Mouse (Mus musculus) adrenal gland, postnatal 4 days (tissue): ENCODE measurements around the gene Ermap. TPM values are rescaled to one million over a fixed set of nuclear protein-coding genes. Genes with fewer than 3 reads are reported as not detected.

ENCODE experiments used
- DNase-seq, 2 experiments: peaks; one replicate each; pipeline ENCODE4 v3.0.0; 2021 to 2022; ENCODE audit warnings: low spot score in 2 of 2, mixed read lengths in 2 of 2
- long read RNA-seq, 2 experiments: library from polyadenylated mRNA; stranded (forward); transcript quantifications; one replicate each; pipeline ENCODE4 v2.0.0; 2021
- total RNA-seq, 2 experiments: library from RNA; stranded (reverse); gene quantifications; 2 replicates each; pipeline ENCODE4 v1.2.3; 2021

Ermap gene
- 10 to 100 TPM in 1 of 2 experiments, 1 to 10 TPM in 1; 6.9 to 13.1 TPM for total RNA-seq
- long read RNA-seq, experiment 1, partial matches to known transcripts, result 0 of 2 reads
- long read RNA-seq, experiment 1, other reads (novel, unspliced or antisense), result 2 of 2 reads
- long read RNA-seq, experiment 2, full-length matches to known transcripts, result 2 of 4 reads
- long read RNA-seq, experiment 2, partial matches to known transcripts, result 1 of 4 reads
- long read RNA-seq, experiment 2, other reads (novel, unspliced or antisense), result 1 of 4 reads

GRCm38 (mm10) chr4:119189864-119190263 is at the start of gene Ermap:
Ermap (minus strand) TSS chr4:119190011.
- no peak for DNase-seq

DNA sequence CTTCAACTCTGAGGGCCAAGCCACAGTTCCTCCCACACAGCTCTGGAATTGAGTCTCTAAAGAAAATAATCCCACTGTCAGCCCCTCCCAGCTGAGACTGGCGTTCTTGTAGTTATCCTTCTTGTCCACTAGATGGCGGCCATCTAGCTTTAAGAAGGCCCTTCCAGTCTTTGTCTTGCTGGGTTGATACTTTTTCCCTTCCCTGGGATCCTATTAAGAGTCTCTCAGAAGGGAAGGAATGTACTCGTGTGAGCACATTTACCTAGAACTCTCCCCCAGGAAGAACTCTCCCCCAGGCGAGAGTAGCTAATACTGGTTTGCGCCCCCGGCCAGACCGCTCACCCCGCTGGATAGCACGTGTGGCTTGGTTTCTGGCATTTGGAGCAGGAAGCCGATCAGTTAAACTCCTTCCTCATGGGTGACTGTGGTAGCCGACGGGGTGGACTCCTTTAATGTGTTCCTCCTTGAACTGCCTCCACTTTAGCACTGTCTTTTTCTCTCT is 49.4 kb upstream of the Ermap start:
- no peak for DNase-seq

DNA sequence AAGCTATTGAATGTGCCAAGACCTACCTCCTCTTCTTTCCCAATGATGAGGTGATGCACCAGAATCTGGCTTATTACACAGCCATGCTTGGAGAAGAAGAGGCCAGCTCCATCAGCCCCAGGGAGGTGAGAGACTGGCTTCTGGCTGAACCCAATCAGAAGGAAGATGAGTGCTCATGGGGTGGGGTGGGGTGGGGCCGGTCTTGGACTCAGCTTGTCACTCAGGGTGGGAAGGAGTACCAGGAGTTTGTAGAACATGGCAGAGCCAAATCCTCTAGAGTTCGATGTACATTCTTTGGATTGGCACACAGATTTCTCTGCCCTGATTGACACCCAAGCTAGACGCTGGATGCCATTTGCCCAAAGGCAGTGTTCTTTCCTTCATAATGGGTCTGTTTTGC is 48.9 kb upstream of the Ermap start:
- DNase-seq, result no peak

DNA sequence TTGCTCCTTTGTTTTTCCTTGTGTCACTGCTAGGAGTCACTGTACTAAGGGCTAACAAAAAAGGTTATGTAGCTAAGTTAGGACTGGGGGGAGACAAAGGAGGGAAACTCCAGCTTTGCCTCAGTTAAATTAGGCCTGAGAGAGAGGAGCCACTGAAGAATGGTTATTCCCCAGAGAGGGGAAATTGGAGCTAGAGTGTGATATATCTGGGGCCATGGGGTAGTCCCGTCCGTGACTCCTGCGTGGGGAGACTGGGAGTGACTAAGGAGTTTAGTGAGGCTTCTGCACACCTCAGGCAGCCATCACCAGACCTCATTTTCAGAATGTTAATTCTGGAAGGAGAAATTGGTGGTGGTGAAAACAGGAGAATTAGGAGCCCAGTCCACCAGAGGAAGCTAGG is 44.5 kb upstream of the Ermap start:
- DNase-seq, result no peak

DNA sequence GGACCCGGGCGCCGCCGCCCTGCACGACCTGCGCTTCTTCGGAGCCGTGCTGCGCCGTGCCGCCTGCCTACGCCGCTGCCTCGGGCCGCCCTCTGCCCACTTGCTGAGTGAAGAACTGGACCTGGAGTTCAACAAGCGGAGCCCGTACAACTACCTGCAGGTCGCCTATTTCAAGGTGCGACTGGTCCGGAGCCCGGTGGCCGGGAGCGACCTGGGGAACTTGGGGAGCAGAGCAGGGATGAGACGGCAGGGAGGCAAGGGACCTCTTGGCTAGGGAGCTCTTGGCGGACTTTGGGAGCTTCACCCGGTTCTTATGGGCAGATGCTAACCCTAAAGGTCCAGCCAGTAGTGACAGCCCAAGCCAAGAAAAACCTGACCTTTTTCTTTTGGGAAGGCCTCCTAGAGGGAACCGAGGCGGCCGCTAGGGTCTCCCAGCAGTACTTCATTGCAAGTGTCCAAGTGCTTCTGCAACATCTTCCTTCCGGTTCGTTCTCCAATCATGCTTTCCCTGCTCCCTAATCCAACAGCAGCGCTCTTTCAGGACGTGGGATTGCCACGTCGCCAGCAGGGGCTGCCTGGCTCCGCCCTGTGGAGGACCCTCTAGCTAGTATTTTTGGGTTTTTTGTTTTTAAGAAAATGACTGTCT is 43.6 kb upstream of the Ermap start:
- no peak for DNase-seq

GRCm38 (mm10) chr4:119232410-119233255 is 42.8 kb upstream of the Ermap start, which contains the start of the genes AU022252 and P3h1:
AU022252 (minus strand) TSS chr4:119232712.
P3h1 (plus strand) TSS chr4:119232915.
- peak; percentile 97 to 98 for DNase-seq

DNA sequence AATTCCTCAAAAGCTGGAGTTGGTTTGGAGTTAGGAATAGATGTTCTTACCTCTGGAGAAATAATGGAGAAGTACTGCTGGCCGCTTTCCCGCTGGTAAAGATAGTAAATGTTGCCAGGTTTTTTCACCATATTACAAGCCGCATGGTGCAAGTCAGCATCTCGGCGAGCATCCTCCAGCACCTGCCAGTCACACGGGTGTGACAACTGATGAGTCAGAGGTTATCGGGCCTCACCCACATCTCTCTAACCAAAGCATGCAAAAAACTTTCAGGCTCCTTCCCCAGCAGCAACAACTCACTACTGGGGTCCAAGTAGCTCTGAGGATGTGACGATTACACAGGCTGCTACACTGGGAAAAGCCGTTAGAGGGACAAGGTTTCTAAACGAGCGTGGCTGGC is 36.9 kb upstream of the Ermap start:
- no peak for DNase-seq

- DNase-seq, result no peak
These were observed 35.9 kb upstream of the Ermap start for GRCm38 (mm10) chr4:119225719-119226118.

DNA sequence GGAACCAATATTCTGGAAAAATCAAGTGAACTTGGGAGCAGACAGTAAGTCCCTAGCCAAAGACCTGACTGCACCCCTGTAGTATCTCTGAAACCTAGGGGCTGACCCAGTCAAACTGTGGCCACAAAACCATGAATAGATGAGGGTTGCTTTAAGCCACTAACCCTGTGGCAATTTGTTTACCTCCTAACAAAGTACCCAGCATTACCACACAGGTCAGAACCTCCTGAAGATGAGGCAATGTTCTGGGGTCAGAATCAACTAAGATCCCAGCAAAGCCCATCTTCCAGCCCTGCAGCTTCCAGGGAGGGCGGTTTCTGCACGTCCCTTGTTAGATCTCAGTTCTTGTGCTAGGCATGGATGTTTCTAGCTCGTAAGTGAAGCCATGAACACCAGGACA is 34.7 kb upstream of the Ermap start:
- no peak for DNase-seq

DNA sequence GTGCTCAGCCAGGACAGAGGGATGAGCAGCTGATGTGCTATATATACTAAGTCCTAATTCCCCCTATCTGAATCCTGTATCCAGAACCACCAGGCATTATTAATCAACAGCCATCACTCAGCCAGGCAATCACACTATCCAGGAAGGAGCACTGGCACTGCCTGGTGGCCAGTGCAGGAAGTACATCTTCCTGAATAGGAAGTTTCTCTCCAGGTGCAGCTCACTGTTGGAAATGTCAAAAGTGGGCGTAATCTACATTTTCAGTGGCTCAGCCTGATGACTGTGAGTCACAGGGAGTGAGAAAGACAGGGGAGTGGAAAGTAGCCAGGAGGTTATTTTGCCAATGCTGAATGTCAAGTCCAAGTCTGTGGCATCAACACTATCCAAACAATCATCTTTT is 33.9 kb upstream of the Ermap start:
- no peak for DNase-seq

DNA sequence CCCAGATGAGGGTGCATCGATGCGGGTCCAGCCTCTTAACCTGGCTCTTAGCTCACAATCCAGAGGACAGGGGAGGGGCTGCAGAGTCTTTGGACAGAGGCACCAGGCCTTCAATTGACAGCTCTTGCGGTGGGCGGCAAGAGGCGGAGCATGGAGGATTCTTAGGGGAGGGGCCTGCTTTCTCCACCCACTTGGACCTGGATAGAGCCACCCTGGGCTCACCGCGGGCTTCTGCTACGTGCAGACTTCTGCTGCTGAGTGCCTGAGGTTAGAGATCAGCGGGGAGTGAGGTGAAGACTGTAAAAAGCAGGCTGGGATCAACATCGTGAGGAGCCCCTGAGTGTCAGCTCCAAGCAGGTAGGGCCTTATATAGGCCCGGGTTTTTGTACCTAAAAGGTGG is 28.4 kb upstream of the Ermap start, which contains the start of gene Tmem269:
Gene Tmem269, minus strand, starts transcription at position 49 of the 400 bp plus-strand sequence.
- no peak for DNase-seq

- DNase-seq, result no peak
These were observed 26.9 kb upstream of the Ermap start for GRCm38 (mm10) chr4:119216667-119217066.

DNA sequence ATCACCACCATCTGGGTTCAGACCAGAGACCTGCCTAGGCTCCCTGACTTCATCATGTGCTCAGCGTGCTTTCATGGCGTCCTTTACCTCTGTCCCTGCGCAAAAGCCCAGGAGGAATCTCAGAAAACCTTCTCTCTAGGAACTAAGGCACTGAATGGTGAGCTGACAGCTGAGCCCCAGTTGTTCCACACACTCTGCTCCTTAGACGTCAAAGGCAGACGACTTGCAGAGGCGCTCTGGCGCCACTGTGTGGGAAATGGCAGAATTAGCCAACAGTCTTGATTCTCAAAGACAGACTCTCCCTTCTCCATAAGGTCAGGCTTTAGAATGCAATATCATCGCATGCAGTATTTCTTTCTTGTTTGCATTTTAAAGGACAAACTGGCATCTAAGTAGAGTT is 14.9 kb upstream of the Ermap start:
- peak in 1 of 2 experiments; percentile 38 for DNase-seq

GRCm38 (mm10) chr4:119198105-119198504 is 8.3 kb upstream of the Ermap start:
- no peak for DNase-seq

- DNase-seq, result no peak
These were observed 5.9 kb upstream of the Ermap start for GRCm38 (mm10) chr4:119195582-119196320.

GRCm38 (mm10) chr4:119194909-119195581 is 5.2 kb upstream of the Ermap start, which contains the start of gene Svbp:
Svbp (plus strand) TSS chr4:119195306.
- peak; percentile 79 to 88 for DNase-seq

DNA sequence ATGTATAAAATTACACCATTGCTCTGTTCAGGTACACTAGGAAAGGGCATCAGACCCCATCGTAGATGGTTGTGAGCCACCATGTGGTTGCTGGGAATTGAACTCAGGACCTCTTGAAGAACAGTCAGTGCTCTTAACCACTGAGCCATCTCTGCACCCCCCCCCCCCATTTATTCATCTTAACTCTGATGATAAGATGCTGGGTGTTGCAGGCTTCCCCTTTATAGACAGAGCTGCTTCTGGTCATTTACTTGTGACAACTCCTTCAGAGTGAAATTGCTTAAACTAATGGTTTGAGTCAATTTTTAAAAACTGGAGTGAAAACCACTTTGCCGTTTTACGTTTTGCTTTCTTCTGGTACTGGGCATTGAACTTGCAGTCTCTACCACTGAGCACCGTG is 2.9 kb upstream of the Ermap start:
- no peak for DNase-seq

DNA sequence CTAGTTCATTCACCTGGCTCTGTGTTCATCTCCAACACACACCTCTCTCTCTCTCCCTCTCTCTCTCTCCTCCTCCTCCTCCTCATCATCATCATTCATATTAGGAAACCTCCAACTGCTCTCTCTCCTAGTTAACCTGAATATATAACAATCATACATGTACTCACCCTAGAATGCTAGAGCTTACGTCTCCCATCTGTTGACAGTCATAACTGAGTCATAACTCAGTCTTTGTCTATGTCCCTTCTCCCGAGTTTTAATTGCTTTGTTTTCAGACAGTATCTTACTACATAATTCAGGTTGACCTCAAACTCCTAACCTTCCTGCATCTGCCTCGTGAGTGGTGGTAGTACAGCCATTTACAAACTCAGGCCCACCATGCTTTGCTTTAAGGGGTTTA is 1.5 kb upstream of the Ermap start:
- no peak for DNase-seq

DNA sequence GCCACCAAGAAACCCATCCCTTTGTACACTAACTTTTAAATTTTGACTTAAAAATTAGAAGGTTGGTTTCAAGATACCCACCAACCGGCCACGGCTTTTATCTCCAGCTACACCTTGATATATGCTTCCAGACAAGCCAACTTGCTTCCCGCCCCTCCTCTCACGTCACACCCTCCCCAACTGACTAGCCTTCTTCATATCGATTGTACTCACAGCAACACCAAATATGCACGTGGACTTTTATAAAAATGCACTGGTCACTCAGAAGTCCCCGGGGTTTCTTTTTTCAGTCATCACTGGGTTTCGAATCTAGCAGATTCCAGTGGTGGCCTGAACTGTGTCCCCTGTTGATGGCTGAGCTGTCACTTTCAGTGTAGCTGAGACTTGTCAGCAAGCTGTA is 807 bp upstream of the Ermap start:
- DNase-seq, result no peak

DNA sequence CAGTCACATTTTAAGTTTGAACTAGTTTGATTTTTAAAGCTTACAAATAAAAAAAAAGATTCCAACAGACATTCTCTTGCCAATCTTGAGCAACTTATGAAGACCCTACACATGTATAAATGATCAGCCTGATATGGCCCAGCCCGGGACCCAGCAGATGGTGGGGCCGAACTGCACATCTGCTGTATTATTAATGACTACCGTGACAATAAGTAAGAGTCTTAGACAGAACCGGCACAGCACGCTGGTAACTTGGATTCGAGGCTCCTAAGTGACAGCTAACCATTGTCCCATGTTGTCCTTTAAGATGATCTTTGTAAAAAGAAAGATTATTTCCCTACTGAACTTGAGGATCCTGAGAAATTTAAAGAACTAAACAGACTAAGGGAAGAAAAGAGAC is 419 bp downstream of the Ermap start:
- no peak for DNase-seq
